Mouse (Mus musculus) urinary bladder, postnatal 25 days (tissue): ENCODE data around the gene Cope.

ENCODE experiments used
- DNase-seq: peaks from one replicate; pipeline ENCODE4 v3.0.0; 2022; ENCODE audit warnings: low spot score

Cope gene

GRCm38 (mm10) chr8:70313399-70313798 lies 11.1 kb downstream of the Cope start:
- DNase-seq, result no peak

GRCm38 (mm10) chr8:70315624-70316510 lies 13.5 kb downstream of the Cope start, which contains the start of gene Cers1:
Gene Cers1 (plus strand): TSS chr8:70315775.
- DNase-seq, result peak; percentile 44

- no peak for DNase-seq
Observed at GRCm38 (mm10) chr8:70316511-70317504, 14.5 kb downstream of the Cope start.

- no peak for DNase-seq
Observed at GRCm38 (mm10) chr8:70317872-70318271, 15.6 kb downstream of the Cope start.

GRCm38 (mm10) chr8:70323716-70324115 lies 21.4 kb downstream of the Cope start:
- DNase-seq, result no peak

GRCm38 (mm10) chr8:70327512-70327911 lies 25.2 kb downstream of the Cope start:
- no peak for DNase-seq

- no peak for DNase-seq
Observed at GRCm38 (mm10) chr8:70329124-70329834, 27.0 kb downstream of the Cope start, which contains the start of gene Gdf1. Gene Gdf1 (plus strand): TSS chr8:70329817.

GRCm38 (mm10) chr8:70329835-70330740 lies 27.8 kb downstream of the Cope start:
- no peak for DNase-seq

- no peak for DNase-seq
Observed at GRCm38 (mm10) chr8:70330741-70331364, 28.5 kb downstream of the Cope start.

GRCm38 (mm10) chr8:70331526-70331925 lies 29.2 kb downstream of the Cope start:
- DNase-seq, result no peak

- DNase-seq, result peak; percentile 67
Observed at GRCm38 (mm10) chr8:70332070-70332877, 30.0 kb downstream of the Cope start.

GRCm38 (mm10) chr8:70332878-70333202 lies 30.5 kb downstream of the Cope start:
- no peak for DNase-seq

GRCm38 (mm10) chr8:70338931-70339330 lies 36.6 kb downstream of the Cope start:
- no peak for DNase-seq

GRCm38 (mm10) chr8:70340659-70341058 lies 38.3 kb downstream of the Cope start:
- DNase-seq, result no peak

- DNase-seq, result no peak
Observed at GRCm38 (mm10) chr8:70342007-70342406, 39.7 kb downstream of the Cope start.

- DNase-seq, result no peak
Observed at GRCm38 (mm10) chr8:70343076-70343475, 40.8 kb downstream of the Cope start.

GRCm38 (mm10) chr8:70343696-70344095 lies 41.4 kb downstream of the Cope start:
- DNase-seq, result no peak

GRCm38 (mm10) chr8:70344279-70344678 lies 42.0 kb downstream of the Cope start:
- DNase-seq, result no peak

GRCm38 (mm10) chr8:70347443-70347842 lies 45.1 kb downstream of the Cope start:
- no peak for DNase-seq
